Comparison of ENCODE assay signal across 26 mouse cellular contexts in genomic region chr11:26597761-26598160, GRCm38 (mm10). TPM values are rescaled to one million over a fixed set of nuclear protein-coding genes. Genes with fewer than 3 reads are reported as not detected.
"Had no signal": no experiment of that assay in that cellular context is flagged by ENCODE, and none has a peak within 500 bp of the region (broad histone marks: within the 10 kb centered on the region; RNA-seq: fewer than 3 reads in every experiment).

No protein-coding gene starts in this region.

- H3K9ac ChIP-seq: limb, embryonic 12.5 days; neural tube, embryonic 12.5 days; neural tube, embryonic 15.5 days had no signal

- H3K4me2 ChIP-seq: limb, embryonic 12.5 days; midbrain, embryonic 11.5 days; neural tube, embryonic 12.5 days; neural tube, embryonic 15.5 days had no signal

- DNase-seq: kidney, adult 18-20 months; kidney, adult 9 months; kidney, postnatal 14 days; kidney, postnatal 4 days; lung, adult 2 months; lung, postnatal 14 days; lung, postnatal 4 days; midbrain, embryonic 14.5 days; thymus, adult 2 months; thymus, postnatal 14 days had no signal

- H3K27me3 ChIP-seq: limb, embryonic 12.5 days; neural tube, embryonic 12.5 days; neural tube, embryonic 15.5 days had no signal

- H3K4me3 ChIP-seq: limb, embryonic 12.5 days; neural tube, embryonic 12.5 days; neural tube, embryonic 15.5 days had no signal

- ATAC-seq: inflammation-experienced regulatory T-cells, adult 6 months; intestine, embryonic 16.5 days had no signal

- H3K27ac ChIP-seq: limb, embryonic 12.5 days; neural tube, embryonic 12.5 days; neural tube, embryonic 15.5 days had no signal

- H3K36me3 ChIP-seq: limb, embryonic 12.5 days; neural tube, embryonic 12.5 days; neural tube, embryonic 15.5 days had no signal

- H3K9me3 ChIP-seq: limb, embryonic 12.5 days; neural tube, embryonic 12.5 days; neural tube, embryonic 15.5 days had no signal

RNA-seq across cellular contexts. Expression of gene Gm6899, which starts 4.7 kb away (rescaled TPM):
- total RNA-seq: layer of hippocampus, adult 18-20 months; layer of hippocampus, postnatal 14 days; left cerebral cortex, postnatal 36 days; liver, adult 2 months; megakaryocyte progenitor cell, adult 5-6 weeks; megakaryocyte-erythroid progenitor cell, adult 5-6 weeks; midbrain, postnatal 0 days had no signal
- polyA plus RNA-seq: inflammation-experienced regulatory T-cells, adult 6 months; intestine, embryonic 16.5 days; limb, embryonic 12.5 days; liver, adult 2 months; lung, adult 2 months; lung, embryonic 16.5 days; midbrain, embryonic 11.5 days; midbrain, embryonic 14.5 days; midbrain, postnatal 0 days; neural tube, embryonic 12.5 days; neural tube, embryonic 15.5 days; small intestine, adult 2 months; spleen, adult 2 months; thymus, adult 2 months had no signal
